Mouse (Mus musculus): ENCODE data around the gene Atxn7l2.

Atxn7l2 gene

GRCm38 (mm10) chr3:108206731-108207375, 3.9 kb downstream of the Atxn7l2 start:
- peak in 1 of 2 experiments; percentile 7 for DNase-seq (ENCODE audit: low spot score in 2 of 2)

- DNase-seq (ENCODE audit: low spot score in 2 of 2) = peak in 1 of 2 experiments; percentile 6
Measured at GRCm38 (mm10) chr3:108205601-108206000, 5.1 kb downstream of the Atxn7l2 start.

- no peak for DNase-seq (ENCODE audit: low spot score in 2 of 2)
Measured at GRCm38 (mm10) chr3:108204470-108204869, 6.3 kb downstream of the Atxn7l2 start.

GRCm38 (mm10) chr3:108203621-108204325, 7.0 kb downstream of the Atxn7l2 start:
- DNase-seq (ENCODE audit: low spot score in 2 of 2) = peak; percentile 81 to 88

GRCm38 (mm10) chr3:108203212-108203611, 7.5 kb downstream of the Atxn7l2 start:
- no peak for DNase-seq (ENCODE audit: low spot score in 2 of 2)

- peak in 1 of 2 experiments; percentile 6 for DNase-seq (ENCODE audit: low spot score in 2 of 2)
Measured at GRCm38 (mm10) chr3:108202506-108202905, 8.2 kb downstream of the Atxn7l2 start.

- peak; percentile 85 to 92 for DNase-seq (ENCODE audit: low spot score in 2 of 2)
Measured at GRCm38 (mm10) chr3:108200329-108201323, 10.1 kb downstream of the Atxn7l2 start, which contains the start of gene Cyb561d1. Cyb561d1 (minus strand) TSS chr3:108201212.

- DNase-seq (ENCODE audit: low spot score in 2 of 2) = peak in 1 of 2 experiments; percentile 5
Measured at GRCm38 (mm10) chr3:108199231-108199630, 11.5 kb downstream of the Atxn7l2 start.

- peak; percentile 85 to 87 for DNase-seq (ENCODE audit: low spot score in 2 of 2)
Measured at GRCm38 (mm10) chr3:108197066-108197497, 13.7 kb downstream of the Atxn7l2 start.

- DNase-seq (ENCODE audit: low spot score in 2 of 2) = peak; percentile 67 to 72
Measured at GRCm38 (mm10) chr3:108195941-108196590, 14.7 kb downstream of the Atxn7l2 start.

GRCm38 (mm10) chr3:108195287-108195686, 15.4 kb downstream of the Atxn7l2 start:
- no peak for DNase-seq (ENCODE audit: low spot score in 2 of 2)

- peak in 1 of 2 experiments; percentile 40 for DNase-seq (ENCODE audit: low spot score in 2 of 2)
Measured at GRCm38 (mm10) chr3:108193686-108194085, 17.0 kb downstream of the Atxn7l2 start.

- no peak for DNase-seq (ENCODE audit: low spot score in 2 of 2)
Measured at GRCm38 (mm10) chr3:108189897-108190296, 20.8 kb downstream of the Atxn7l2 start.

GRCm38 (mm10) chr3:108188716-108189490, 21.8 kb downstream of the Atxn7l2 start:
- no peak for DNase-seq (ENCODE audit: low spot score in 2 of 2)

GRCm38 (mm10) chr3:108187111-108187795, 23.5 kb downstream of the Atxn7l2 start:
- no peak for DNase-seq (ENCODE audit: low spot score in 2 of 2)

GRCm38 (mm10) chr3:108186098-108187047, 24.4 kb downstream of the Atxn7l2 start, which contains the start of gene Amigo1:
Amigo1 (plus strand) TSS chr3:108186335.
- peak in 1 of 2 experiments; percentile 60 for DNase-seq (ENCODE audit: low spot score in 2 of 2)

GRCm38 (mm10) chr3:108185460-108186097, 25.2 kb downstream of the Atxn7l2 start:
- no peak for DNase-seq (ENCODE audit: low spot score in 2 of 2)

GRCm38 (mm10) chr3:108184742-108185141, 26.0 kb downstream of the Atxn7l2 start:
- DNase-seq (ENCODE audit: low spot score in 2 of 2) = no peak

Data from right cerebral cortex, adult 2 months (tissue).